Mouse (Mus musculus) layer of hippocampus, postnatal 14 days (tissue): ENCODE data around the gene Lgr6. TPM values are rescaled to one million over a fixed set of nuclear protein-coding genes. Genes with fewer than 3 reads are reported as not detected.

ENCODE experiments used
- DNase-seq, 2 experiments: peaks; one replicate each; pipeline ENCODE4 v3.0.0; 2021 to 2022; ENCODE audit warnings: low spot score in 2 of 2, mixed read lengths in 1 of 2
- long read RNA-seq, 2 experiments: library from polyadenylated mRNA; stranded (forward); transcript quantifications; one replicate each; pipeline ENCODE4 v2.0.0; 2021
- total RNA-seq, 2 experiments: library from RNA; stranded (reverse); gene quantifications; 2 replicates each; pipeline ENCODE4 v1.2.3; 2021

The Lgr6 gene
- total RNA-seq, result 1 to 10 TPM; 1.6 to 2.5 TPM
- long read RNA-seq, experiment 1, full-length matches to known transcripts, result 1 of 3 reads
- long read RNA-seq, experiment 1, partial matches to known transcripts, result 2 of 3 reads
- long read RNA-seq, experiment 1, other reads (novel, unspliced or antisense), result 0 of 3 reads
- long read RNA-seq, experiment 2, partial matches to known transcripts, result 0 of 2 reads
- long read RNA-seq, experiment 2, other reads (novel, unspliced or antisense), result 2 of 2 reads

GRCm38 (mm10) chr1:135105124-135105523, at the start of gene Lgr6:
Gene Lgr6 (minus strand): TSS chr1:135105276.
- DNase-seq, result no peak

GRCm38 (mm10) chr1:135154411-135154959, 49.4 kb upstream of the Lgr6 start:
- peak; percentile 82 to 92 for DNase-seq

DNA sequence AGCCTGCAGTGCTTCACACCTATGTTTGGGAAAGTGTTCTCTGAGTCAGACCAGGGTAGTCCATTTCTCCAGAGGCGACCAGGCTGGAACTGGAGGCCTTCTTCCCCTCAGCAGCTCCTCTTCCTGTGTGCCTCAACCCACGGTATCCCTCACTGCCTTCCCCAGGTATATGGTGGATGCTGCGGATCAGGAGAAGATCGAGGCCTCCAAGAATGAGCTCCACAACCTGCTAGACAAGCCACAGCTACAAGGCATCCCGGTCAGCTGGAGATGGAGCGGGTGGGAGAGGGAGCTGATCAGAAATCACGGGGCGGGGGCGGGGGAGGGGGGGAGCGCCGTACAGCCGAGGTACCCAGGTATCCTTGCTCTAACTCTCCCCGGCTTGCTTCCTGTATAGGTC, 48.9 kb upstream of the Lgr6 start:
- no peak for DNase-seq

- DNase-seq, result peak in 1 of 2 experiments; percentile 40
Observed at GRCm38 (mm10) chr1:135148996-135149395, 43.9 kb upstream of the Lgr6 start.

GRCm38 (mm10) chr1:135148476-135148875, 43.4 kb upstream of the Lgr6 start:
- DNase-seq, result no peak

- no peak for DNase-seq
Observed at GRCm38 (mm10) chr1:135147702-135148058, 42.6 kb upstream of the Lgr6 start.

DNA sequence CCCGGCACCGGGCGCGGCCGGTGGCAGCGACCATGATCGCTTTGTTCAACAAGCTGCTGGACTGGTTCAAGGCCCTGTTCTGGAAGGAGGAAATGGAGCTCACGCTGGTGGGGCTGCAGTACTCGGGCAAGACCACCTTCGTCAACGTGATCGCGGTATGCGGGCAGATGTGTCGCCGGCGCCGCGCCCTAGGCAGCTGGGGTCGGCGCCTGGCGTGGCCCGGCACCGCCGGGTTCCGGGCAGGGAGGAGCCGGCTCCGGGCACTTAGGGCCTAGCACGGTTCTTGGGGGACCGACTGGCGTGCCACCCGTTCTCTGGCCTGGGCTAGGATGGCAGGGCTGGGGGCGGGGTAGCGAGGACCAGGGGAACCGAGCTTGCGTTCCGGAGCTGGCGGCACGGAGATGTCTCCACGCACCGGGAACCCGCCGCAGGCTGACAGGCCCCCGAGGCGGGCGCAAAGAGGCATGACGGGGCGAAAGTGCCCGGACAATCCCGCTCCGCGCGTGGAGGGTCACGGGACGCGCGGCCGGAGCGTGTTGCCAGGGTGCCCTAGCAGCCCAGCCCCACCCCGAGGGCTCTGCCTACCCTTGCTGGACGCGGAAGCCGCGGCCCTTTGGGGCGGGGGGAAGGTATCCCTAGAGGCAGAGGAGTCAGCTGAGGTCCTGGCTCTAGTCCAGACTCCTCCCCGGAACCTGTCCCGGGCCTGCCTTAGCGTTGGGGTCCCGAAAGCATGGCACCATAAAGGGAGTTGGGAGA, 42.0 kb upstream of the Lgr6 start:
- DNase-seq, result peak; percentile 85 to 87

- peak; percentile 77 to 87 for DNase-seq
Observed at GRCm38 (mm10) chr1:135146077-135146945, 41.2 kb upstream of the Lgr6 start, which contains the start of gene Arl8a. Gene Arl8a (plus strand): TSS chr1:135146824.

DNA sequence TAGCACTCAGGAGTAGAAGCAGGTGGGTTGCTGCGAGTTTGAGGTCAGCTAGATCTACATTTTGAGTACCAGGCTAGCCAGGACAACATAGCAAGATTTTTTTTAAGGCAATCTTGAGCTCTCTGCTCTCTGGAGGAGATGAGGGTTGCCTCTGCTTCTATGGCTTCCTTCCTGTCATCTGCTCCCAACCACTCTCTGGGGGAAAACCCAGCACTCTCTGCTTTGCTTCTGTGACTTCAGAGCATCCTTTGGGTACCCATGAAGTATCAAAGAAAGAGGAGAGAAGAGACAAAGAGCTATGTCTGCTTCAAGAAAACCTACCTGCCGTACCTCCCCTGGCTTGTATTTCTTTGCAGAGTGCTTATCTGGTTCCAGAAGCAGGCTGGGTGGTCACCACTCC, 38.9 kb upstream of the Lgr6 start:
- DNase-seq, result no peak

DNA sequence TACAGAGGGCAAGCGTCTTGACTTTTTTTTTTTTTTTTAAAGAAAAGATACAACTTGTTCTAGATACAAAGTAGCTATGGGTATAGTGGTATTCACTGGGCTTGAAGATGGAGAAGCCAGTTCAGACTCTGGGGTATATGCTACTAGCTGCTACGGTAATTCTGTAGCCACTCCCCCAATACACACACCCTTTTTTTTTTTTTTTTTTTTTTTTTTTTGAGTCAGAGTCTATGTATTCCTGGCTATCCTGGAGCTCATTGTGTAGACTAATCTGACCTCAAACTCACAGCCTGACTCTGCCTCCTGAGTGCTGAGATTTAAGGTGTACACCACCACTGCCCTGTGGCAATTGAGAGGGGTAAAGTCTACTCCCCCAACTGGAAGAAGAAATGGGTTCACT, 37.4 kb upstream of the Lgr6 start:
- DNase-seq, result no peak

DNA sequence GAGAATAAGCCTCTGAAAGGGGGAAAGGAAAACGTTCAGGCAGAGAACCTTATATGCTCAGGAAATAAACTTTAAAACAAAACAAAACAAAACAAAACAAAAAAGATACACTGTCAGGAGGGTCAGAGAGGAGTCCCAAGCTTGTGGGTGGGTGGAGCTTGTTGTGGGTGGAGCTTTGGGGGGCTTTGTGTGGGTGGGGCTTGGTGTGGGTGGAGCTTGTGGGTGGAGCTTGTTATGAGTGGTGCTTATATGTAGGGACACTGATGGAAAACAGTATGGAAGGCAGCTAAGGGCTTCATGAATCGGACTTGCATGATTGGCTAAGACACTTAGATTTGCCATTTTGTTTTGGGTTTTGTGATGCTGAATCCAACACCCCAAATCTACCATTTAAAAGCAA, 34.8 kb upstream of the Lgr6 start:
- no peak for DNase-seq

DNA sequence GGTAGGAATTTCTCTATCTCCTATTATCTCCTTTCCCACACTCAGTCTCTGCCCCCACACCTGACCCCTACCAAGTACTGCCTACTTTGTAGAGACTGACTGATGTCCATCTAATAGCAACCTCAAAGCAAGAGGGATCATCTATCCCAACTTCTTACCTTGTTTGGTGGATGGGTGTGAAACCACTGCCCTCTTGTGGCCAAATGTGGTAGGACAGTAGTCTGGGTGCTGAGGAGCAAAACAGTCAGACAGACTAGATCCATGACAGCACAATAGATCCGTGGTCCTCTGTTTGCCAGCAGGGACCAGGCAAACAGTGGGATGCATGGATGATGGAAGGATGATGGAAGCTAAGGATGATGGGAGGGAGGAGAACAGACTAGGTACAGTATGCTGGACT, 31.4 kb upstream of the Lgr6 start:
- DNase-seq, result peak; percentile 65 to 75

GRCm38 (mm10) chr1:135135111-135135787, 30.2 kb upstream of the Lgr6 start:
- DNase-seq, result no peak

DNA sequence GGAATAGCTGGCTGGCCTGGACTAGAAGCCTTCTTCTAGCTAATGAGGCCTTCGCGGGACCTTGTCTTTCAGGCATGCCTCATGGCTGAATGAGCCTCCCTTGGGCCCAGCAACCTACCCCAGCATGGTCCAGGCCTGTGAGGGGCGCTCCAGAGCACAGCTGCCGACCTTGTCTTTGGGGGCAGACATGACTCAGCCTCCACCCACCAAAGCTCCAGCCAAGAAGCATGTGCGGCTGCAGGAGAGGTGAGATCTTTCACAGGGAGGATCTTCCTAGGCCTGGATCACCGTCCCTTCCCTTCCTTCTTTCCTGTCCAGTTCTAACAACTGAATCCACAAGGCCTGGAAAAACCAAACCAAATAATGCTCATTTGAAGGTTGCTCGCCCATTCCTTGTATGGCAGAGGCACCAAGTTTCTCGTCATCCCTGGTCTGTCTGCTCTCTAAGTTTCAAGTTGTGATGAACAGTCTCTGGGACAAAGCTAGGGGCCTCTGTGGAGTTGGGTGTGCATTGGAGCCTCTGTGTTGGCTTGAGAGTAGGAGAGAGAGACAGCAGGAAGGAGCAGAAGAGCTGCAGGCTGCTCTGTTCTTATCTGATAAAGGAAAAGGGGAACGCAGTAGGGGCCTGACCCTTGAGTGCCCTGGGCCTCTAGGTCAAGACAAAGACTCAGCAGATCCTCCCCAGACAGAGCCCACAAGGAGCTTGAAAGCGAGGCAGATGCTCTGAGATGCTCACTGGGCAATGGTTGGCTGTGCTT, 28.8 kb upstream of the Lgr6 start:
- no peak for DNase-seq

- no peak for DNase-seq
Observed at GRCm38 (mm10) chr1:135132893-135133369, 27.9 kb upstream of the Lgr6 start.

GRCm38 (mm10) chr1:135132473-135132872, 27.4 kb upstream of the Lgr6 start, which contains the start of gene Ptpn7:
Gene Ptpn7 (plus strand): TSS chr1:135132700.
- DNase-seq, result peak; percentile 33 to 46

DNA sequence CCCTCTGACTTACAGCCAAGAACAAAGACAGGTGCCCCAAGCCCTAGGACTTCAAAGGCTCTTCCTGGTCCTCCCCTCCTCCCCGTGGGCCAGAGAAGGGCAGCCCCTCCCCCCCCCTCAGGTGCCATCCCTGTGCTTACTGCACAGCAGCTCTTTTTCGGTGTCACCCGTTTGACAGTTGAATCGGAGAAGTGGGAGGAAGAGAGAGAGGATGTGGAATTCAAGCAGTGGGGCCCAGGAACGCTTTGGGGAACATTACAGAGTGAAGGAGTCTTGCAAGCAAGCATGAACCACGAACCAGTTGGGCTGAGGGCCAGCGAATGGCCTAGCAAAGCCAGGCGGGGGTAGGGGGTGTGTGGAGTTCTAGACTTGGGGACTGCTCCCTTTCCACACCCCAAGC, 26.5 kb upstream of the Lgr6 start:
- DNase-seq, result no peak

GRCm38 (mm10) chr1:135131034-135131433, 26.0 kb upstream of the Lgr6 start:
- no peak for DNase-seq

- no peak for DNase-seq
Observed at GRCm38 (mm10) chr1:135130376-135131018, 25.4 kb upstream of the Lgr6 start.
